Mouse (Mus musculus) retina, embryonic 14.5 days (tissue): Measurements from ENCODE around the gene Tfip11.
"Not testable (repeated sequence)": the region's sequence is repeated elsewhere in the genome, so short reads cannot be mapped to it uniquely, and the experiment has no call there.

Source experiments
- DNase-seq: peaks from one replicate; pipeline ENCODE4 v3.0.0-alpha.2; 2015; ENCODE audit warnings: low spot score

The Tfip11 gene

DNA sequence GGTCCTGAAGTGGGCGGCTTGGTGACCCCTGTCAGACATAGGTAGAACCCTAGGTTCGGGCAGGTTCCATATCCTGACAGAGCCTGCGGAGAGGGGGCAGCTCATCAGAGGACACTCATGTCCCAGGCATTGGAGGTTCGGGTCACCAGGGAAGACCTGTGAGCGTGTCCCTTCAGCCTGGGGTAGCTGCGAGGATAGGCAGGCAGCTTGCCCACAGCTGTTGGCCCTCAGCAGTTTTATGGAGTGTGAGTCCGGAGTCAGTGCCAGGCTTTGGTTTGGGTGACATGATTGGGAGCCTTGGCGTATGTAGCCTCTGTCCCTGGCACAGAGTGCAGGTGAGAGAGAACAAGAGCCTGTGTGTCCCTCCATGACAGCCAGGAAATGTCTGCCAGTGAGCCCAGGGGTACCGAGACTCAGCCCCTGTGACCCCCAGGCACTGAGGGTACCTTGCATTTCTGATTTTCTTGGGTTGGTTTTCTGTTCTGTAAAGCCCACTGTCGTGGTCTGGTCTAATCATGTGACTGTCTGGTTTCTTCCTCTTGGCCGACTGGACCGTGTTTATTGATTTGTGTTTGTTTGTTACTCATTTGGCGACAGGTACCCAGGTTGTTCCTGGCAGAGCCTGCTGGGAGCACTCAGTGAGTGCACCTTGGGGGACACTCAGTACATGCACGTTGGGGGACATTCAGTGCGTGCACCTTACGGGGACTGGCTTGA, 36.2 kb upstream of the Tfip11 start:
- no peak for DNase-seq

GRCm38 (mm10) chr5:112290536-112290880, 35.6 kb upstream of the Tfip11 start:
- DNase-seq: no peak

DNA sequence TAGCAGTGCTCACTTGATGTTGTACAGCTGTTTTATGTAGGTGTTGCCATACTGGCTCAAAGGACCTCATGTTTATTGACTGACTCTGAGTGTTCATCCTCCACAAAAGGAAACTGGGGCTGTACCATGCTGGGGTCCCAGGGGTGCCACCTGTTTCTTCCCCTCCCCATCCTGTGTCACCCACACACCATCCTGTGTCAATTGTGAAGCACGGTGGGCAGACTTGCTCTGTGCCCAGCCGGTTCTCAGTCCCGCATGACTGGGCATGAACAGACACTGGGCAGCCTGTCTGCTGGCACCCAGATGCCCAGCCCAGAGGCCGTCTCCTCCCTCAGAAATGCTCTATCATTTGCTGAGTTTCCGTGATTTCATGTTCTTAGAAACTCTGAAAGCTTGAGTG, 34.3 kb upstream of the Tfip11 start:
- DNase-seq: no peak

DNA sequence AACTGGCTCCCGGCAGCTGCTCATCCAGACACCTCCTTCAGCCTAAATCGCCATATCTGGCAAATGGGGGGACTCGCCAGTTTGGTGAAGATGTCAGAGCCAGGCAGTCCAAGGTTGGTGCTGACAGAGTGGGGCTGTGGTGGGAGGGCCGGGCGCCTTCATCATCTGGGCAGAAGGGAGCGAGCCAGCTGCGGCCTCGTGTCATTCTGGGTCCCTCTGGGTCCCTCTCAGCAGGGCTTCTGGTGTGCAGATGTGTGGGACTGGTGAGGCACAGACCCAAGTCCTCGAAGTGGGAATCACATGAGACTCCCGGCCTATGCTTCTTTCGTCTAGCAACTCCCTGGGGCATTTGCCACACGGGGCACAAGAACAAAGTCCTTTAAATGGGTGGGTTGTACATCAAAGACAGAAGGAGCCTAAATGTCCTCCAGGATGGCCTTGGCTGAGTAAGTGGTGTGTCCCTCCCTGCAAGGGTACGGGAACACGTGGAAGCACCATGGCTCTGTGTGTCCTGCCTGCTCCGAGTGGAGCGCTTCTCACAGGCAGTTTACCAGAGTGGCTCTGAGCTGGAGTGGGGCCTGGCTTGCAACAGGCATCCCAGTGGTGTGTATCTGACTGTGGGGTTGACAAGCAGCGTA, 33.7 kb upstream of the Tfip11 start:
- DNase-seq: no peak

GRCm38 (mm10) chr5:112293800-112294199, 32.4 kb upstream of the Tfip11 start:
- no peak for DNase-seq

DNA sequence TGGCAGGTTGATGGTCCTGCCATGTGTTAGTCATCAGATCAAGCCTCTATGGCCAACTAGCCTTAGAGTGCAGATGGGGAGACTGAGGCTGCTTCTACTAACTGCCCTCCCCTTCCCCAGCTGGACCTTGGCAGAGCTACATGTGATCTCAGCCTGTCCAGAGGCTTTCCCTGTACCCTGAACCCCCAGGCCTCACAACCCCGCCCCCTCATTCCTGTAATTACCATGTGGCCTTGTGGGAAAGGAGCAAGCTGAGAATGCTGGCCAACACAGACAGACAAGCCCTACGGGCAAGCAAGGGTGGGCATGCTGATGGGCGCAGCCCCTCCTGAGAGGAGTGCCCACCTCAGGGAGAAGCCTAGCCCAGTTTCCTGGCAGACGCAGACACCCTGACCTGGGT, 31.5 kb upstream of the Tfip11 start:
- no peak for DNase-seq

DNA sequence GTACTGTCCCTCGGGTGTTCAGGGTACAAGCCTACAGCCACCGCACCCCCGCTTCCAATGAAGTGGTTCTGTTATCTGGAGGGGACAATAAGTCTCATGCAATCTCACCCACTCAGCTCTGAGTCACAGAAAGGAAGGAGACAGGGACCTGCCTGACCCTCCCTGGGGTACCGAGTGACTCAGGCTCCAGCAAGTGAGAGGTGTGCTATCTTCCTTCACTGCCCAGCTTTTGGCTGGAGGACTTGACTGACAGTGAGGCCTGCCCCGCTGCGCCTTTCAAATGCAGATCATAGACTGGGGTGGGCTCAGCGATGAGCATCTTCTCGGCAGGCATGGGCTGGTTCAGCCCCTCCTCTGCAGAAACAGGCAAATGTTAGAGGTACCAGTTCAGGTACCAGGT, 31.0 kb upstream of the Tfip11 start:
- DNase-seq: no peak

- no peak for DNase-seq
These were observed 30.6 kb upstream of the Tfip11 start for GRCm38 (mm10) chr5:112295564-112295963.

DNA sequence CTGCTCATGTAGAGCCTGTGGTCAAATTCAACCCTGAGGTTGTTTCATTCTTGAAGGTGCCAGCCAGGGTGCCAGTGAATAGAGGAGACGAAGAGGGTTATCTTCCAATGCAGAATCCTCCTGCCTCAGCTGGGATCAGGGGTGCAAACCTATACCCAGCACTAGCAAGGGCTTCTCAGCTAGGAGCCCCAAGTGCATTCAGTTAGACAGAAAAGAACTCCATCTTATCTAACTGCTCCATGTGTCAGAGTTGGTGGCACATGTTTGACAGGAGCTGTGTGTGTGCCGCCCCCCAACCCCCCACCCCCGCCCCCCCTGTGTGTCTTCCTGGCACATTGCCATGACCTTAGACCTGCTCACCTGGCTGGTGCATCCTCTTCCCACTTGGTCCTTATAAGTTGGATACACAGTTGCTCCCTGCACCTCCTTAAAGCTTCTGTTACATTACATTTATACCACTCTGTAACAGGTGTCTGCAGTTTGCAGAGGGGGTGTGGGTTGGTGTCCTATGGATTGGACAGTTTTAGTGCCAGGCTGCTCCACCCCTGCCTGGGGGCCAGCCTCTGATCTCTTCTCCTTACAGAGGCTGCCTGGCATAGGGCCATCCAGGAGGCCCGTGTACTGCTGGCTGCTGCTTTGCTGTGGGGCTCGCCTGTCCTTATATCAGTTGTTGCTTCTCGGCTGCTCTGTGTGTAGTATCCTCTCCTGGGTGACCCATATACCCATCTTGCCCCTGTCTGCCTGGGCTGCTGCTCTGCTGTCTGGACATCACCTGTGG, 29.6 kb upstream of the Tfip11 start:
- DNase-seq: no peak

GRCm38 (mm10) chr5:112297257-112297656, 28.9 kb upstream of the Tfip11 start:
- DNase-seq: no peak

GRCm38 (mm10) chr5:112298226-112298988, 27.8 kb upstream of the Tfip11 start:
- DNase-seq: no peak

DNA sequence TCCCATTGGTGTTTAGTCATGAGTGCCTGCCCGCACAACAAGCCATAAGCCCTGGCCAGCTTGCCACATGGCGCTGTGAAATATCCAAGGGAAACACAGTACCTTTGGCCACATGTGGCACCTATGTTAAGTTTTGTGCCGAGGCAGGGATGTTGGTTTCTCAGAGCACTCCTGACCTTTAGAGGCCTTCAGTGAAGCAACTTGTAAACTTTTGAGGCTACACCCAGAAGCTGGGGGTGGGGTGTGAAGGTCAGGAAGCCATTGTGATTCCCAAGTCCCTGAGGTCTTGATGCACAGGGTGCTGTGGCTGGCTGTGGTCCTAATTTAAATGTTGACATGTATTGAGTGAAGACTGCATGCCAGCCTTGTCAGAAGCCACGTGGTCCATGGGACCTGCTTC, 26.8 kb upstream of the Tfip11 start:
- no peak for DNase-seq

- no peak for DNase-seq
These were observed 26.0 kb upstream of the Tfip11 start for GRCm38 (mm10) chr5:112300112-112300511.

GRCm38 (mm10) chr5:112300721-112301308, 25.3 kb upstream of the Tfip11 start:
- no peak for DNase-seq

DNA sequence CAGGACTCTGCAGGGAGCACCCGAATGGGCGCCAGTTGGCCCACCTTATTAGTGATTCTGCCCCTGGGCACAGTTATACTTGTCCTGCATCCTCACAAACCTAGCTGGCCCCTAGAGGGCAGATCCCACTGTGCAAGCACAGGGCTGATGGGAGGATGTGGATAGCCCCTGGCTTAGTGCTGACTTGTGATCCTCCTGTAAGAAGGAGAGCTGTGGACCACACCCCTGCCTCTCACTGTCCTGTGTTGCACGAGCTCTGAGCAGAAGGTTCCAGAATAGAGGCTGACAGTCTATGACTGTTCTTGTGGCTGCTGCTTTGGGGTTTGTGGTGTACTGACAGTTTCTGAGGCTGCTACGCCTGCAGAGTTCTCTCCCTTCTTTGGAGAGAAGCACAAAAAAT, 24.5 kb upstream of the Tfip11 start:
- DNase-seq: no peak

GRCm38 (mm10) chr5:112302310-112302709, 23.8 kb upstream of the Tfip11 start:
- no peak for DNase-seq

GRCm38 (mm10) chr5:112305842-112306241, 20.3 kb upstream of the Tfip11 start:
- no peak for DNase-seq

DNA sequence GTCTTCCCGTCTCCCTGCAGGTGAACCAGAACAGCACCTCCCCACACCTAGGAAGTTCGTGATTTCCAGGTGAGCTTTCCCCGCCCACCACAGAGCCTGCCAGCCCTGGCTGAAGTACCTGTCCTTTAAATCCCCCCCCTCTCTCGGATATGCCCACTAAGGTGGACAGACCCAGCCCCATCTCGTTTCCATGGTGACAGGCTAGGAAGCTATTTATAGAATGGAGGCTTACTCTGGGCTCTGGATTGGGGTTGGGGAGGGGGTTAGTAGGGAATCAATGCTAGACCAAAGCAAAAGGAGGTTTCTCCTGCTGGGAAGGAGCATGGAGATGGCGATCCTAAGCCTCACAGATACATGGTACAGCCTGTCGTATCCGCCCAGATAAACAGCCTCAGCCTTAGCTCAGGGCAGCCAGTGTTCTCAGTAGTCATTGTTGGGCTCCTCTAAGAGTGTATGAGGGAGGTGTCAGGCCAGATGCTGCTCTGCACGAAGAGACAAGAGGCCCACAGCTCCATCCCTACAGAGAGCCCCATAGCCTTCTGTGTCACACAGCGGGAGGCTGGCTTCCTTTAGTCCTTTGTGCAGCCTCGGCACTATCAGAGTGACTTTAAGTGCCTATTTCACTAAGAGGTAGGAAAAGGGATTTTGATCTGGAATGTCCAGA, 12.8 kb upstream of the Tfip11 start:
- no peak for DNase-seq

- DNase-seq: no peak
These were observed 9.7 kb upstream of the Tfip11 start for GRCm38 (mm10) chr5:112316468-112316867.

GRCm38 (mm10) chr5:112317328-112317727, 8.8 kb upstream of the Tfip11 start:
- no peak for DNase-seq

- not testable (repeated sequence) for DNase-seq
These were observed 6.8 kb upstream of the Tfip11 start for GRCm38 (mm10) chr5:112319343-112319742.

DNA sequence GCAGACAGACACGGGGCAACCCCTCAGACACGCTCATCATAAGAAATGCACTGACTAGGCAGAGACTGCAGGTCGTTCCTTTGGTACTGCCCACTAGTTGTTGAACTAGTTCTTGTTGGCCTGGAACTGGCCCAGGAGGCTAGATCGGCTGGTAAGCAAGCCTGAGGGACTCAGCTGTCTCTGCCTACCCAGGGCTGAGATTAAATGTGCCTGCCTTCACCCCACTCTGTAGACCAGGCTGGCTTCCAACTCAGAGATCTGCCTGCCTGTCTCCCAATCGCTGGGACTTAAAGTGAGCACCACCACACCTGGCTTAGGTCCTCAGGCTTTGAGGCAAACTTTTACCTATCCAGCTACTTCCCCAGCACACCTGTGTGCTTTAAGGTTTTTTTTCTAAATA, 5.8 kb upstream of the Tfip11 start:
- no peak for DNase-seq
